Mouse (Mus musculus) T-cell, adult 2 months (primary cell): ENCODE results near the gene Opcml.

ENCODE experiments used
- DNase-seq: peaks from one replicate; pipeline ENCODE4 v3.0.0; 2022; ENCODE audit warnings: low spot score

Opcml gene

DNA sequence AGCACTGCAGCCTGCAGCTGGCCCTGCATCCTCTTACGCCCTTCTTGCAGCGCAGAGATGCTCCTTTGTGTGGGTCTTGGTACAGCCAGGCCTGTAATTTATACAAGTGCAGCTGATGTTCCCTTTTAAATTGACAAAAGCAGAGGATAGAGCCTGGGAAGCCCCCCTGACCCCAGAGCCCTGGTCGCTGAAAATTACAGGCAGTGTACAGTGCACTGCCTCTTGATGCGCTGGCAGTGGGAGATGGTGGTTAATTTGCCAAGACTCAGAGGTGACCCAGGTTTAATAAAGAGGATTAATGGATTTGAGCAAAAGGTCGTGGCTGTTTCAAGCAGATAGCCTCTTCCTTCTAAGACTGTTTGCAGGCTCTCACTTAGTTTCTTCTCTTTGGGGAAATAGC, 39.9 kb downstream of the Opcml start:
- DNase-seq = no peak

DNA sequence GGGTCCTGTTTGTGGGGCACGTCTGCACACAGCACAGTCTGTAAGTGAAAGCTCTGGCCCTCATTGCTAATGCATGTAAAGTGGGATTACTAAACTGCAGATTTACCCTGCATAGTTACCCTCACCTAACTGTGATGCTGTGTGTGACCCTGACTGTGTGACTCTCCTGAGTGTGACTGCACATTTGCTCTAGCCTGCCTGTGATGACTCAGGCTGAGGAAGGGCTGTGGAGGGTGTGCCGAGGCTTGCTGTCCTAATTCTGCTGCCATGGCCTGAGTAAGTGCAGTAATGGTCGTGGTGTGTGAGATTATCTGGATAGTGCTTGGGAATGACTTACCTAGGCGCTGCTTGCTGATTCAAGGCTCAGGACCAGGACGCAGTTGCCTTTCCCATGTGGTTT, 52.2 kb downstream of the Opcml start:
- DNase-seq = no peak

- DNase-seq = no peak
These were observed 81.0 kb downstream of the Opcml start for GRCm38 (mm10) chr9:27871624-27872023.

DNA sequence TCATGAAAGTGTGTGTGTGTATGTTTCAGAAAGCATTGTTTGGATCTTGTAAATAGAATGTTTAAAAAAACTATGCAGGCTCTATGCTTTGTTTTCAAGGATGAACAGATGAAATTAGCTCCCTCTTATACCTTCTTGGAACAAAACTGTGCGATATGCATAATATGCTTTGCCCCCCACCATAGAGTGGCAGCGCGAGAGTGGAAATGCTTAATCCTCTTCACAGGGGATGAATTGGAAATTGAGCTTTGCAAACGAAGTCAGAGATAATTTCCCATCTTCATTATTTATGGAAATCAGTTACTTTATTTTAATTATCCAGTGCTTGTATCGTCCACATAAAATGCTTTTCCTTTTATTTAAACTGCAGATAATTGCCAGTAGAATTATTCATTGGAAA, 99.1 kb downstream of the Opcml start:
- no peak for DNase-seq

DNA sequence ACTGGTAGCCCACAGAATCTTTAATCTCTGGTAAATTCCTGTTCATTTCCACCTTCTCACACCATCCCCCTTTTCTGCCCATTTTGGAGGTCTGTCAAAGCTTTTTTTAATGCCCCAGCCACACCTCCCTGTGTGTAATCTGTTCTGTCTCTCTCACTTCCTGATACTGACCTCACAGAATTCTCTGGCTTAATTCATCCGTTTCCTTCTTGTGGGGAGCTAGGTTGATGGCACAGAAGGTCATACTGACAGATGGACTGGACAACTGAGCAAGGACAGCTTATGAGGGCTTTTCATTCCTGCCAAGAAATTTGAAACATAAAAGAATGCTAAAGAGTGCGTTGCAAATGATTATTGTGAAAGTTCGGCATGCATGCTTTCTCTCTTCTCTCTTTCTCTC, 126.7 kb downstream of the Opcml start:
- DNase-seq = no peak

GRCm38 (mm10) chr9:27923495-27923894, 132.9 kb downstream of the Opcml start:
- no peak for DNase-seq

DNA sequence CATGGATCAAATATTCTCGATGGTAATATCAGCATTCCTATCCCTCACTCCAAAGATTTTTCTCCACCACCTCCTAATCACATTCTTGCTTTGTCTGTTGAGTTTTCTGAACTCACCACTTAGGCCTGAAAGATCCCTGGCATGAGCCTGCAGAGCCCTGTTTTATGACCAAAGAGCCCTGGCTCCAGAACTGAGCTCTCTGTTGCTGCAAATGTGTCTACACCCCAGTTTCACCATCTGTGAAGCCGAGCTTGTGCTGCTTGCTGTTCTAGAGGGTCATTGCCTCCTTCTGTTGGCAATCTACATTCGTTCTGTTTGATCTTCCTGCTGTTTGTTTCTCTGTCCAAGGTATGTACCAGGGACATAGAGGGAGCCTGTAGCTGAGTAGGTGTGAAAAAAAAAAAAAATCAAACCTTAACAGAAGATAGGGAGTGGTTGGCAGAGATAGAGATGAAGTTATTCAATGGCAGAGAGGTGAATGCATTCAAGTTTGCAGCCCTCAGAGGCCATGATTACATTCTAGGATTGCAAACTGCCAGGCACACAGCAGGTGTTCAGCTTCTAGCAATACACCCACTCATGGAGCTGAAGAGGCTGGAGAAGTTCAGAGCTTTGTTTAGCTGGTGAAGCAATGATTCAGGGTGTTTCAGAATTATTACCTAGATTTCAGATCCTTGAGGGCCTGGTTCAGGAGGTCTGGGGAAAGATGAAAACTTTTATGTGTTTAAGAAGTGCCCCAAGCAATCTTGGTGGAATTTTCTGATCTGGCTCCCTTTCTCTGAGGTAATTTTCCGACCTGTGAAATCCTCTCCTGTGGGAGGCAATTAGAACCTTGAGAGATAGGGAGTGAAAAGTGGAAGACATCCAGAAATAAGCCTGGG, 133.6 kb downstream of the Opcml start:
- DNase-seq = no peak

DNA sequence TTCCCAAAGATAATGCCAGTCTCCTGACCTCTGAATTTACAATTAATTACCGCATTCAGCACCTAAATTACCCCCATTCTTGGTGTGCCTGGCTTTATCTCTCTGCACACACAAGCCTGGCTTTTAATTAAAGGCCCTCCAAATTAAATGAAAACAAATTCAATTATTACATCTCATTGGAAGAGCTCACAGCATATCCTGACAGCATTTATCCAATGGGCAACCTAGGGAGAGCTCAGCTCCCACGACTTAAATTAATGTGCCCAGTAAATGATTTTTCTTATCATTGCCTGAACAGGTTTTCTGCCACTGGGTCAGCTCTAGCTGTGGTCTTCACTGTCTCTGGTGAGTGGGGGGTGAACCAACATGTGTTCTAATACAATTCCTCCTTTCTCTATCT, 135.1 kb downstream of the Opcml start:
- DNase-seq = no peak

- no peak for DNase-seq
These were observed 146.7 kb downstream of the Opcml start for GRCm38 (mm10) chr9:27937253-27937652.

- no peak for DNase-seq
These were observed 147.1 kb downstream of the Opcml start for GRCm38 (mm10) chr9:27937660-27938059.

DNA sequence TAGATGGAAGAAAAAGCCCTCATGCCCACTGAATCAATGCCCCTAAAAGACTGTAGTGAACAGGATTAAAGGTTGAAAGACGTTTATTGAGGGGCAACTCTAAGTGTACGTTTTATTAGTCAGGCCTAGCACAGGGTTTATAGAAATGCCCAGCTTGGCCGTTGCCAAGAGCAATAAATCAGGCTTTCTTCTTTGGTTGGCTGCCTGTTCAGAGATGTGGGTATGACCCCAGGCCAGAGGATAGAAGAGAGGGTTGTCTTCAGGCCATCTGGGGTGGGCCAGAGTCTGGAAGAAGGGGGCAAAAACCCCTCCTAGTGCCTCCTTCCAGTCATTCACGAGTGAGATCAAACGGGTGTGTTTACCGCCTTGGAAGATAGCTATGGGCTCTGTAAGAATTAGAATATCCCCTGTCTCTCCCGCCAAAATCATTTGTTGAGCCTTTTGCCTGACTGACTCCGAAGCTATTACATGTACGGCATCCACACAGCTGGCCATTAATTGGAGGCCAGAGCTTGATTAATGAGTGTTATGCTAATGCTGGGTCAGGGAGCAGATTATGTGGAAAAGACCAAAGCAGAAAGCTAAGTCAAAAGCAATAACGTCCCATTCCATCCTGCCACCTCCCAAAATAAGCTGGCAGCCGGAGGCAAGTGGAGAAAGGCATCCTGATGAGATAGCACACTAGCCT, 154.9 kb downstream of the Opcml start:
- no peak for DNase-seq

- DNase-seq = no peak
These were observed 160.5 kb downstream of the Opcml start for GRCm38 (mm10) chr9:27951110-27951509.

GRCm38 (mm10) chr9:27961682-27962081, 171.1 kb downstream of the Opcml start:
- no peak for DNase-seq

- no peak for DNase-seq
These were observed 172.8 kb downstream of the Opcml start for GRCm38 (mm10) chr9:27963385-27963784.

- DNase-seq = no peak
These were observed 174.5 kb downstream of the Opcml start for GRCm38 (mm10) chr9:27964902-27965550.

GRCm38 (mm10) chr9:27968266-27968665, 177.7 kb downstream of the Opcml start:
- no peak for DNase-seq

DNA sequence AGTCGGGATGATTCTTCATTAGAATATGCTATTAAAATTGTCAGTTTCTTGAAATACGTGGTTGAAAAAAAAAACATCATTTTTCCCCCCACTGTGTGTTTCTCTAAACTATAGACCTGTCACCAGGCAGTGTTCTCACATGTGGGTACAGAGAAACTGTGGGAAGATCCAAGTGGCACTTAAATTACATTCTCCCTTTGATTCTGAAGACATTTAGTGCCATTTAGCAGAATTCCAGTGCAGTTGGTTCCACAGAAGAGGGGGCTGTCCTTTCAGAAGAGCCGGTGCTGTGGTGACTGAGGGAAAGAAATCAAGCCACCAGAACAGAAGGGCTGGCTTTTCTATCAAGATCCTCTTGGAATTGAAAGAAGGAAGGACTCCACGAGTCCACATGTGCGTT, 181.7 kb downstream of the Opcml start:
- no peak for DNase-seq

- no peak for DNase-seq
These were observed 192.0 kb downstream of the Opcml start for GRCm38 (mm10) chr9:27982576-27982975.

DNA sequence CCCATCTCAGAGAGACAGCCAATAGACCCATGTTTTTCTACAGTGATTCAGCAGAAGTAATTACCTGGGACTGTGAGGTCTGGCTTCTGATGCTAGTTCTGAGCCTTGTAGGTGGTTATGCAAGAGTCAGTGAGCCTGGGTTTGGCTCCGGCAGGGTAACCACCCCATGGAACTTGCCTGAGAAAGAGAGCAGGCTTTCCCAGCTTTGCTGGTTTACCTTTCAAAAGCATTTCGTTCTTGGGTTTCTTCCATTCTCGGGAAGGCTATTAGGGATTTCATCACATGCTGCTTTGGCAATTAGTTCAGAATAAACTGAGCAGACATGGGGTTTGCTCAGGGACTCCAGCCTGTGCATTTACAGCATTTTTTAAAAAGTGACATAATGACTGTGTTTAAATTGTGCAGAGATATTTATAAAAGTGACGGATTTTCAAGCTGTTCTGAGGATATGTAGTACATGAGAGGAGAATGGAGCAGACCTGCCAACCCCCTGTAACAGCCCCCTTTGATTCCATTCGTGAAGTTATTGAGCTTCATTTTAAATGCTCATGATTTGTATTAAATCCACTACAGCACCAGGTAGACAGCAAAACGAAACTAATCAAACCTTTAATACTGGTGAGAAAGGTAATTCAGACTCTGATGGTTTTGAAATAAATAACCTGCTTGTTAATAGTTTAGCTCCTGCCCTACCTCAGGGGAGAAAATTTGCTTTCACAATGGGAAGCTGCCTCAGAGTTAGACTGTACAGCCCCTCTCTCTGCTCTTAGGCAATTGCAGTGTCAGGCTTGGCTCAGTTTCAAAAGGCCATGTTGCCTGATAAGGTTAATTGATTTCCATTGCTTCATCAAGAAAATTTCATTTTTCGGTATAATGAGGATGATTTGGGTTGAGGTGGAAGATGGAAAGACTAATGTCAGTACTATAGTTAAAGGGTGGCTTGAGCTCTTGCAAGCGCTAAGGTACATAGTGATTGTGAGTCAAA, 196.3 kb downstream of the Opcml start:
- no peak for DNase-seq

DNA sequence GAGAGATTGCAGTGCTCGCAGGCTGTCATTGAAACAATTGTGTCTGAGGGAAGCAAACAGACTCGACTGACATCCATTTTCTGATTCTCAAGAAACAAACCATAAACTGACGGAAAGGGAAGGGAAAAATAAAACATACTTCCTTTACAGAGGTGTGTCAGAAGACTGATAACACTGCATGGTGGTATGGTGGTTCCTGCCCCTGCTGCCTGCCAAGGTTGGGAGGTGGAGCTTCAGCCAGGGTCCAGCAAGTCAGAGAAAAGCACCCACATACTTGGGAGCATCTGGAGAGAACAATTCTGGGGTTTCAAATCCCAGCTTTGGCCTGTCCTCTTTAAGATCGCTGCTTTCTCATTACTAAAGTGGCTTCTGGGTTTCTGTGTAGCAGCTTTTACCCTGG, 201.0 kb downstream of the Opcml start:
- DNase-seq = no peak

- DNase-seq = no peak
These were observed 206.0 kb downstream of the Opcml start for GRCm38 (mm10) chr9:27996536-27996935.

DNA sequence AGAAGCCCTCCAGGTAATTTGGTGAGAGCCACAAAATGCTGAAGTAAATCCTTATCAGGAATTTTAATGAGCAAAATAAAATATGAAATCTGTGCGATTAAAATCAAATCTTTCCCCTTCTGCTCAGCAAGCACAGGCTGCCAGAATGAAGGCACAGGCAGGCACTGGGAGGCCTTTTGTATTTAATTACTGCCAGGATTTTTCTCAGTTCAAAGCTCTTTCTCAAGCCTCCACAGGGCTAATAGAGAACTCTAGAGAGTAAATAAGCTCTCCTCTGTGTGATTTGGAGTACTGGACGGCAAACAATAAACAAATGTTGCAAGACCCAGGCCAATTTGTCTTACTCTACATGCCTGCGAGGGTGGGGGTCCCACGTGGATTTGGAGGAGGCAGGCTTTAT, 208.2 kb downstream of the Opcml start:
- no peak for DNase-seq
